Mouse (Mus musculus): ENCODE measurements around the gene Glrx5. TPM values are rescaled to one million over a fixed set of nuclear protein-coding genes. Genes with fewer than 3 reads are reported as not detected.

Glrx5 gene
- total and polyA plus RNA-seq, 3 experiments = 38.5 to 112 (median 79.5) TPM

GRCm38 (mm10) chr12:104987936-104988335 is 44.6 kb upstream of the Glrx5 start:
- Histone ChIP-seq H3K4me1 (ENCODE audit: control insufficient read depth in 1 of 2, insufficient read depth in 2 of 2) (peaks cover 18 to 48% of the 10 kb centered on the region in 2 experiments), H3K4me2 (ENCODE audit: insufficient read depth, low read depth, poor library complexity, severe bottlenecking) (no peak overlapping the region), H3K36me3 (replicated peaks in 1 of 2; ENCODE audit: control insufficient read depth in 1 of 2, insufficient read depth in 1 of 2, low read length in 1 of 2) (peaks cover 2 to 33% of the 10 kb centered on the region in 2 experiments), H3K27ac (ENCODE audit: insufficient read depth, low read depth) (no peak overlapping the region), H3K27me3 (replicated peaks) (no peaks in the 10 kb centered on the region), H3K4me3 (replicated peaks in 1 of 3; ENCODE audit: low read depth in 2 of 3, low read length in 2 of 3, poor library complexity in 1 of 3) (no peak overlapping the region), H3K79me2 (replicated peaks; ENCODE audit: control insufficient read depth, extremely low read depth, insufficient read depth, poor library complexity, severe bottlenecking) (peaks cover 6% of the 10 kb centered on the region), H3K9me3 (replicated peaks; ENCODE audit: low read length) (peaks cover 2% of the 10 kb centered on the region), H3K9ac (ENCODE audit: insufficient read depth, low read depth) (no peak overlapping the region)
- dilution Hi-C loops (cut with MboI; ENCODE audit: extremely low pct_ligation_motif_present, extremely low pct_unique_long_range_greater_than_20kb, low sequenced_read_pairs) = no loop called here
- TF ChIP-seq CTCF (conservative IDR thresholded peaks at IDR 0.05 in 1 of 2, IDR thresholded peaks at IDR 0.05 in 1 of 2; ENCODE audit: low read depth in 2 of 2, low read length in 2 of 2) (no peak), E2F4 (IDR thresholded peaks at IDR 0.05; ENCODE audit: insufficient replicate concordance, low read depth, low read length) (no peak), RCOR1 (conservative IDR thresholded peaks at IDR 0.05; ENCODE audit: low read depth, low read length) (no peak), EP300 (IDR thresholded peaks at IDR 0.05; ENCODE audit: low read length) (no peak), JUN (IDR thresholded peaks at IDR 0.05; ENCODE audit: insufficient read depth, low read depth, low read length) (no peak), BHLHE40 (IDR thresholded peaks at IDR 0.05; ENCODE audit: low read depth, low read length) (no peak), ELF1 (IDR thresholded peaks at IDR 0.05; ENCODE audit: low read depth, low read length) (no peak), ZC3H11A (IDR thresholded peaks at IDR 0.05; ENCODE audit: low read depth, low read length) (no peak), USF1 (IDR thresholded peaks at IDR 0.05; ENCODE audit: low read depth, low read length) (no peak), TBP (conservative IDR thresholded peaks at IDR 0.05; ENCODE audit: low read depth, low read length) (no peak)
- in situ Hi-C loops (cut with MboI; ENCODE audit: low pct_ligation_motif_present, low pct_unique_long_range_greater_than_20kb, low sequenced_read_pairs) = no loop called here
- DNase-seq (ENCODE audit: extremely low read depth) = no peak

GRCm38 (mm10) chr12:104990741-104991454 is 41.6 kb upstream of the Glrx5 start:
- peak; percentile 94 for DNase-seq (ENCODE audit: extremely low read depth)
- peak in 1 of 2 experiments; percentile 18; a peak in 1 of 4 replicates for TF ChIP-seq CTCF (conservative IDR thresholded peaks at IDR 0.05 in 1 of 2, IDR thresholded peaks at IDR 0.05 in 1 of 2; ENCODE audit: low read depth in 2 of 2, low read length in 2 of 2)
- TF ChIP-seq TCF12 (IDR thresholded peaks at IDR 0.05; ENCODE audit: low read depth, low read length) = peak; percentile 44; the same call in 1 of the 2 replicates
- TF ChIP-seq MYC (IDR thresholded peaks at IDR 0.05; ENCODE audit: low read depth, low read length) = no peak
- TF ChIP-seq SIN3A (IDR thresholded peaks at IDR 0.05; ENCODE audit: low read length) = peak; percentile 75
- peak; percentile 29 for TF ChIP-seq RAD21 (IDR thresholded peaks at IDR 0.05; ENCODE audit: low read depth, low read length)
- peak; percentile 67 for TF ChIP-seq EP300 (IDR thresholded peaks at IDR 0.05; ENCODE audit: low read length)
- peak; percentile 37; the same call in 1 of the 2 replicates for TF ChIP-seq POLR2A (IDR thresholded peaks at IDR 0.05; ENCODE audit: low read depth, low read length)
- TF ChIP-seq SMC3 (IDR thresholded peaks at IDR 0.05; ENCODE audit: low read depth, low read length) = no peak; the same call in 1 of the 2 replicates
- 0 out of 2 replicates have a peak, but pooled peaks have one; percentile 28 for TF ChIP-seq TBP (conservative IDR thresholded peaks at IDR 0.05; ENCODE audit: low read depth, low read length)
- TF ChIP-seq JUND (conservative IDR thresholded peaks at IDR 0.05; ENCODE audit: low read depth, low read length) = peak; percentile 23; the same call in 1 of the 2 replicates
- TF ChIP-seq BHLHE40 (IDR thresholded peaks at IDR 0.05; ENCODE audit: low read depth, low read length) = 0 out of 2 replicates have a peak, but pooled peaks have one; percentile 8
- peak; percentile 58; the same call in 1 of the 2 replicates for TF ChIP-seq MXI1 (IDR thresholded peaks at IDR 0.05; ENCODE audit: low read depth, low read length)
- TF ChIP-seq ELF1 (IDR thresholded peaks at IDR 0.05; ENCODE audit: low read depth, low read length) = peak; percentile 81
- TF ChIP-seq MAX (IDR thresholded peaks at IDR 0.05; ENCODE audit: low read length) = no peak
- 0 out of 2 replicates have a peak, but pooled peaks have one; percentile 29 for TF ChIP-seq ETS1 (conservative IDR thresholded peaks at IDR 0.05; ENCODE audit: low read depth, low read length)
- peak; percentile 87 for TF ChIP-seq IRF4 (IDR thresholded peaks at IDR 0.05; ENCODE audit: low read depth, low read length)
- dilution Hi-C loops (cut with MboI; ENCODE audit: extremely low pct_ligation_motif_present, extremely low pct_unique_long_range_greater_than_20kb, low sequenced_read_pairs) = no loop called here
- peak overlapping the region; percentile 66 for H3K27ac ChIP-seq (ENCODE audit: insufficient read depth, low read depth)
- H3K27me3 ChIP-seq (replicated peaks) = no peaks in the 10 kb centered on the region
- H3K4me3 ChIP-seq (replicated peaks in 1 of 3; ENCODE audit: low read depth in 2 of 3, low read length in 2 of 3, poor library complexity in 1 of 3) = peak overlapping the region in 1 of 3 experiments; percentile 17
- H3K9me3 ChIP-seq (replicated peaks; ENCODE audit: low read length) = no peaks in the 10 kb centered on the region
- H3K9ac ChIP-seq (ENCODE audit: insufficient read depth, low read depth) = no peak overlapping the region
- H3K79me2 ChIP-seq (replicated peaks; ENCODE audit: control insufficient read depth, extremely low read depth, insufficient read depth, poor library complexity, severe bottlenecking) = peaks cover 9% of the 10 kb centered on the region
- 0 out of 2 replicates have a peak overlapping the region, but pooled peaks have one; percentile 45 for H3K4me2 ChIP-seq (ENCODE audit: insufficient read depth, low read depth, poor library complexity, severe bottlenecking)
- in situ Hi-C loops (cut with MboI; ENCODE audit: low pct_ligation_motif_present, low pct_unique_long_range_greater_than_20kb, low sequenced_read_pairs) = no loop called here
- peaks cover 2 to 15% of the 10 kb centered on the region in 2 experiments for H3K36me3 ChIP-seq (replicated peaks in 1 of 2; ENCODE audit: control insufficient read depth in 1 of 2, insufficient read depth in 1 of 2, low read length in 1 of 2)
- peaks cover 30 to 71% of the 10 kb centered on the region in 2 experiments for H3K4me1 ChIP-seq (ENCODE audit: control insufficient read depth in 1 of 2, insufficient read depth in 2 of 2)

Measured in CH12.LX (cell line).